Mouse (Mus musculus) forebrain, embryonic 12.5 days (tissue): ENCODE results near the gene Apoe. TPM values are rescaled to one million over a fixed set of nuclear protein-coding genes. Genes with fewer than 3 reads are reported as not detected.
A peak's percentile ranks its signal among the peaks of the same experiment; 100 is the strongest.

ENCODE experiments used
- ATAC-seq: fragments of 200-750 bp; cut with Nextera tagmentation; 2 replicates; pipeline ENCODE4 v1.8.0; 2017; ENCODE audit warnings: moderate TSS enrichment; ENCODE audit not compliant: low FRiP score
- H3K27ac ChIP-seq: fragments of 300-500 bp; sonication (generic); 2 replicates; pipeline ENCODE4 v1.5.1; 2016; ENCODE audit warnings: mild to moderate bottlenecking
- H3K27me3 ChIP-seq: fragments of 300-500 bp; sonication (generic); 2 replicates; pipeline ENCODE4 v1.6.1; 2016; ENCODE audit warnings: mild to moderate bottlenecking
- H3K36me3 ChIP-seq: fragments of 300-500 bp; sonication (generic); replicated peaks from 2 replicates; pipeline ENCODE4 v1.6.1; 2016; ENCODE audit warnings: mild to moderate bottlenecking
- H3K4me1 ChIP-seq: fragments of 300-500 bp; sonication (generic); 2 replicates; pipeline ENCODE4 v1.6.1; 2016
- H3K4me2 ChIP-seq: fragments of 300-500 bp; sonication (generic); 2 replicates; pipeline ENCODE4 v1.6.1; 2016; ENCODE audit warnings: mild to moderate bottlenecking, moderate library complexity
- H3K4me3 ChIP-seq: fragments of 300-500 bp; sonication (generic); replicated peaks from 2 replicates; pipeline ENCODE4 v1.5.1; 2016; ENCODE audit warnings: mild to moderate bottlenecking
- H3K9ac ChIP-seq: fragments of 300-500 bp; sonication (generic); 2 replicates; pipeline ENCODE4 v1.6.1; 2016; ENCODE audit warnings: mild to moderate bottlenecking
- H3K9me3 ChIP-seq: fragments of 300-500 bp; sonication (generic); 2 replicates; pipeline ENCODE4 v1.6.1; 2016
- WGBS: fragments of 180-500 bp; shearing (Covaris S2); methylation state at CpG from one replicate; pipeline ENCODE4 v1.1.7; 2016; 5-methylcytosine and 5-hydroxymethylcytosine counted together
- polyA plus RNA-seq: library from polyadenylated mRNA; unstranded; fragments of >200 nt; fragmentation: Nextera tagmentation; extraction: Ambion mirVana; gene quantifications from 2 replicates; pipeline ENCODE4 v1.2.1, GENCODE M21; 2016

Gene Apoe
- polyA plus RNA-seq: 115 and 128 TPM in 2 replicates

DNA sequence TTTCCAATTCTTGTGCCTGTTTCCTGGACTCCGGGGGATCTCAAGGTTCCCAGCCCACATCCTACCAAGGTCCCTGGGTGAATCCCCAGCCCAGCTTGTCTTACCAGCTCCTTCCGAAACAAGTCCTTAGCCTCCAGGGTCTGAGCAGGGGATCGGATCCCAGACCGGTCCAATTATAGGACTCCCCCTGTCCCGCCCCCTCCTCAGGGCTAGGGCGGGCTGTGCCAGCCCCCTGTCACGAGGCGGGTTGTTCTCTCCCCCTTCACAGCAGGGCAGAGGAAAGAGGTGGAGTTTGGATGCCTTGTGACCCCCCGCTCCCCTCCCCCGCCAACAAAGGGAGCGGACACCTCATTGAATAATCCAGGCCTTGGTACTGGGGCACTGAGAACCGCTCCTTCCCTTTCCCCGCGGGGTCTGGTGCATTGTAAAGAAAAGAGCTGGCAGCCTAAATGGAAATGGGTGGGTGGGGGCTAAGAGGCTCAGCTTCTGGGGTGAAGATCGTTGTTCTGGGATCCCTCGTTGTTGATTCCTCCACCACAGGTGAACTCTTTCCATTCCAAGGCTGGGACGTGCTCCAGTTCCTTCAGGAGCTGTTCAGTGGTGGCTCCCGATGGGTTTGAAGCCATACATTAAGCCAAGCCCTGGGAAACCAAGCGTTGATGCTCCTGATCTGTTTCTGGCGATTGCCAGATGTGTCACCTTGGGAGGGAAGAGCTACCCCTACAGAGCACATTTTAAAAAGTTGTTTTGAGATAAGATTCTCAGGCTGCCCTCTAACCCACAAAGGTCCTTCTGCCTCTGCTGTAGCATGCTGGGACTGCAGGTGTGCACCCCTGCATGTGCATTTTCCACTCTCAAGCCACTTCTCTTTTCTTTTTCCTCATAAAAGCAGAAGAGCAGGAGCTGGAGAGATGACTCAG is at the start of gene Apoe:
TSS of gene Apoe (minus strand) at position 282 of the 920 bp plus-strand sequence.
- peak within 1 kb of the TSS; percentile 64 for H3K4me2 ChIP-seq
- H3K9ac ChIP-seq: peak within 1 kb of the TSS; percentile 50
- H3K36me3 ChIP-seq: peaks cover 34% of the 10 kb centered on the region
- 0 out of 2 replicates have a peak, but pooled peaks cover 6% of the 10 kb centered on the region for H3K9me3 ChIP-seq
- peak within 1 kb of the TSS; percentile 35 for H3K4me3 ChIP-seq
- peaks cover 21% of the 10 kb centered on the region for H3K4me1 ChIP-seq
- 0 out of 2 replicates have a peak, but pooled peaks cover 4% of the 10 kb centered on the region for H3K27me3 ChIP-seq
- 1% methylated on average over 20 of the region's 20 CpGs for WGBS
- peak; percentile 47 for ATAC-seq
- H3K27ac ChIP-seq: peak within 1 kb of the TSS; percentile 27; the same call in 1 of the 2 replicates

DNA sequence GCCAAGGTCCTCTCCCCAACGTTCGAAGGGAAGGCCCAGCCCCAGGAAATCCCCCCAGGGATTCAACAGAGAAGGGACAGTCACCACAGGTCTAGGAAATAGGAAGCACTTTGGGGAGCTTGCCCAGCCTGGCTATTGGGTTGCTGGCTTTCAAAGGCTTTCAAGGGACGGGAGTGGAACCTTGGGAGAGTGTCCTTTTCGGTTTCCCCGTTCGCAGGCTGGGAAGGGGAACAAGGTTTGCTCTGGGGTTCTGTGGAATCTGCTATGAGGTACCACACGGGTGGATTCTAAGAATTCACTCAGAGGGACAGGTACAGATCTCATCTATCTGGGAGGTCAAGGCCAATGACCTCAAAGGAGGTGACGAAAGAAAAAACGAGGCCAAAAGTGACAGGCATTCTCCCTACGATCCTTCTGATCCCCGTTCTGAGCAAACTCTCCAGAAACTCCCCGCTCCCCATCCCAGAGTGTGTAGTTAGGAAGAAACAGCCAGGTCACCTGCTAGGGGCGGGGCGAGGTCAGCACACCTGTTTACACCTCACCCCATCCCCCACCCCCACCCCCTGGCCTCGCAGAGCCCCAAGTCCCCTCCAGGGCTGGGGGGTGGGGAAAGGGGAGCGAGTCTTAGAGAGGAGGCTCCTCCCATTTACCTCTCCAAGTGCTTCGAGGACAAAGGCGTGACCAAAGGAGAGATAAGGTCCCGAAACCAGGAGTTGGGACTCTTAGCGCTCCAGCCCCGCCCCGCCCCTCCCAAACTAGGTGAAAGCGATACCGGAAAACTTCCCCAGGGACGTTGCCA is 48.6 kb upstream of the Apoe start:
- WGBS: 2% methylated on average over 25 of the region's 25 CpGs
- peak overlapping the region; percentile 89 for H3K4me2 ChIP-seq

DNA sequence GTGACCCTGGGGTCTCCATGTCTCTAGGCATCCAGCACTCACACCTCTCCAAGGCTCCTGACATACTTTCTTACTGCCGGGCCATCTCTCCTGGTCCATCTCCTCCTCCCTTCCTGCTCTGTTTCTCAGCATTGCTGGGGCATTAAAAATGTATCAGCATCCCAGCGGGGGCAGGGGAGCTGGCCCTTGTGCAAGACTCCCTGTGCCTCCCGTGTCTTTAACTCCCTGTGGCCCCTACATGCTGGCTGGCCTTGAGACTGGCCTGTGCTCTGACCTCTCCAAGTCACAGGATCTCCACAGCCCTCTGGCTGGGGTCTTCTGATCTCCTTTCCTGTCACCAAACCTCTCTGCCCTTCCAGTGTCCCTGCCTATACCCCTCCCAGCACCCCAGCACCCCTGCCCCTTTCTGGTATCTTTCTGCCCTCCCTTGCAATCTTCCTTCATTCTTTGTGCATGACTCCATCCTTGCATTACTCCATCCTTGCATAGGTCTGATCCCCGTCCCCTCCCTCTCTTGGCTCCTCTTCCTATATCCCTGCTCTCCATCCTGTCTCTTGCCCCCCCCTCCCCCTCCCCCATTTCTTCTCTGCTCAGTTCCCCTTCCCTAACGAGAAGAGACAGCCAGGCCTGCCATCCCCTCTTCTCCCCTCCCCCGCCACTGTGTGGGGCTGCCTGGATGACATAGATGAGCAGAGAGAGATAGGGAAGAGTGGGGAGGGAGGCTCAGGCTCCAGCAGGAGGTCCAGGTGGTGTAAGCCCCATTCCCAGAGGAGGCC is 47.6 kb upstream of the Apoe start:
- Histone ChIP-seq H3K9me3 (no peaks in the 10 kb centered on the region), H3K4me2 (peak overlapping the region; percentile 89), H3K9ac (peak overlapping the region; percentile 27; the same call in 1 of the 2 replicates), H3K27me3 (no peaks in the 10 kb centered on the region), H3K4me3 (0 out of 2 replicates have a peak overlapping the region, but pooled peaks have one; percentile 8), H3K36me3 (peaks cover 11% of the 10 kb centered on the region), H3K4me1 (peaks cover 42% of the 10 kb centered on the region), H3K27ac (no peak overlapping the region)
- 30% methylated on average over 6 of the region's 6 CpGs for WGBS
- ATAC-seq: no peak

More for the DNA sequence above, 48.6 kb upstream of the Apoe start:
- no peak overlapping the region for H3K27ac ChIP-seq
- peaks cover 11% of the 10 kb centered on the region for H3K36me3 ChIP-seq
- H3K9ac ChIP-seq: peak overlapping the region; percentile 80
- peak overlapping the region; percentile 74 for H3K4me3 ChIP-seq
- no peaks in the 10 kb centered on the region for H3K27me3 ChIP-seq
- no peak for ATAC-seq
- H3K4me1 ChIP-seq: peaks cover 36% of the 10 kb centered on the region
- H3K9me3 ChIP-seq: no peaks in the 10 kb centered on the region

DNA sequence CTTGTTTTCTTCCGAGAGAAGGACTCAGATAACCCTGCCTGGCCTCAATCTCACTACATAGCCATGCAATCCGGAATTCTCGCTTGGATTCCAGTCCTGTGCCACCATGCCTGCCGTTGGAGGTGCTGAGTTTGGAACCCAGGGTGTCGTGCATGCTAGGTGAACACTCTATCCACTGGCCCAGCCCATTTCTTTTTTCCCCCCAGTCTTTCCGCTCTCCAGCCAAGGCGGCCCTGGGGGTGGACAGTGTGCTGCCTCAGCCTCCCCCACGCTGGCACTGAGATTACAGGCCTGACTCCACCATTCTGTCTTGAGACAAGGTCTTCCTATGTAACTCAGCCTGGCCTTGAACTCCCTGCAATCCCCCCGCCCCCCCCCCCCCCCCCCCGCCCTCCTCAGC is 47.0 kb upstream of the Apoe start:
- no peak for ATAC-seq
- Histone ChIP-seq H3K9ac (no peak overlapping the region), H3K4me3 (no peak overlapping the region), H3K27ac (no peak overlapping the region), H3K9me3 (no peaks in the 10 kb centered on the region), H3K36me3 (peaks cover 11% of the 10 kb centered on the region), H3K4me1 (peaks cover 46% of the 10 kb centered on the region), H3K27me3 (no peaks in the 10 kb centered on the region), H3K4me2 (no peak overlapping the region)
- 86% methylated on average over 8 of the region's 10 CpGs for WGBS

DNA sequence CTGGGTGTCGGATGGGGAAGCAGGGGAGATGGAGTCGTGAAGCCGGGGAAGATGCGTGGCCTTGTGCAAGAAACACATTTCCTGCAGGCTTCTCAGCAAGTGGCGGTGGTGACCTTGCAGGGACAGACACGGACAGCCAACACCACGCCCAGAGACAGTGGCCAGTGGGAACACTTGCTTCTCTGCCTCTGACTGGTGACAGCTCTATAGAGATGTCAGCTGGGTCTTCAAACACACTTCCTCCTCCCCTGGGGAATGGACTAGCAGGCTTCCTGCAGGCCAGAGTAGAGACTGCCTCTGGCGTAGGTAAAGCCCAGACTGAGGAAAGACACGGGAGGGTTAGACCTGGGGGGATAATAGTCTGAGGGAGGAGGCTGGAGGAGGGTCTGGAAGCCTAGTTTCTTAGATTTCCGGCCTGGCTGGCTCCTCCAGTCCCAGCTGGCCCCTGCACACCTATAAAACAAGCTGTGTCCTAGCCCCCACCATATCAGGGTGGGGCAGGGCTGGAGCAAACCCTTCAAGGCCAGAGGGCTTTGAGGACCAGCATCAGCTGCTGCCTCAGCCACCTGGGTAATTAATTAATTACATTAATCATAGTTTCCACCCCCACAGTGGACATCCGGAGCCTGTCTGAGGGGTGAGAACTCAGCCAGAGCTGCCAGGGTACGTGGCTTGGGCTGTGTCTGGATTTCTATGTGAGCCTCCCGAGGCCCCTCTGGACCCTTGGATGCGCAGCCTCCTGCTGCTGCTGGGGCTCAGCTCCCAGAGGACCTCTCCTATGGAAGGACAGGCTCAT is 45.8 kb upstream of the Apoe start:
- Histone ChIP-seq H3K4me3 (no peak overlapping the region), H3K4me1 (peaks cover 39% of the 10 kb centered on the region), H3K27me3 (no peaks in the 10 kb centered on the region), H3K4me2 (no peak overlapping the region), H3K36me3 (peaks cover 18% of the 10 kb centered on the region), H3K9ac (no peak overlapping the region), H3K27ac (no peak overlapping the region), H3K9me3 (no peaks in the 10 kb centered on the region)
- 80% methylated on average over 14 of the region's 14 CpGs for WGBS
- no peak for ATAC-seq

DNA sequence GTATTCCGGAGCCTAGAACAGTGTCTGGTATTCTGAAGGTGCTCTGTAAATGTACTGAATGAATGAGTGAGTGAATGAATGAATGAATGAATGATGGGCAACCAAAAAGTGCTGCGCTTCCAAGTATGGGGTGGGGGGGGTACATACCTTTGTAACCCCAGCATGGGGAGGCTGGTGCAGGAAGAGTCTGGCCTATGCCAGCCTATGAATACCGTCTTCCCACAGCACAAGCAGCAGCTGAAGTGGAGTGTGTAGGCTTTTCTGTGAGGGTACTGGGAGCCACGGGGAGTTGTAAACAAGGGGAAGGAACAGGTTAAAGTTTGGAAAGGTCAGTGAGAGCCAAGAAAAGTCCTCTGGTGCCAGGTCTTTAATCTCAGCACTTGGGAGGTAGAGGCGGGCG is 44.8 kb upstream of the Apoe start:
- peaks cover 39% of the 10 kb centered on the region for H3K4me1 ChIP-seq
- H3K9ac ChIP-seq: no peak overlapping the region
- no peak for ATAC-seq
- no peak overlapping the region for H3K27ac ChIP-seq
- H3K27me3 ChIP-seq: no peaks in the 10 kb centered on the region
- no peak overlapping the region for H3K4me2 ChIP-seq
- H3K4me3 ChIP-seq: no peak overlapping the region
- 88% methylated on average over 6 of the region's 6 CpGs for WGBS
- H3K36me3 ChIP-seq: peaks cover 18% of the 10 kb centered on the region
- H3K9me3 ChIP-seq: no peaks in the 10 kb centered on the region

DNA sequence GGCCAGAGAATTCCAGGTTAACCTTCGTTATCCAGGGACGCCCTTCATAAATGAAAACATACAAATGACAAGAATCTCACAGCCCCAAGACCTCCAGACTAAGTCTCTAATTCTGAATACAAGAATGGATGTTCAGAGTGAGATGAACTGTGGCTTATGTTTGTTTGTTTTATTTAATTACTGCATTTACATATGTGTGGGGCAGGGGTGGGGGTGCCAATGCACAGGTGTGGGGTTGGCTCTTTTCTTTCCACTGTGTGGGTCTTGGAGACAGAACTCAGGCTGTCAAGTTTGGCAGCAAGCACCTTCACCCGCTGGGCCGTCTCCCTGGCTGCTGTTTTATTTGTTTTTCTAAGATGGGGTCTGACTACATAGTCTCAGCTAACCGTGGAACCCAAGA is 43.5 kb upstream of the Apoe start:
- H3K4me3 ChIP-seq: no peak overlapping the region
- H3K9ac ChIP-seq: no peak overlapping the region
- no peak overlapping the region for H3K4me2 ChIP-seq
- no peaks in the 10 kb centered on the region for H3K9me3 ChIP-seq
- ATAC-seq: no peak
- peaks cover 26% of the 10 kb centered on the region for H3K4me1 ChIP-seq
- no peaks in the 10 kb centered on the region for H3K27me3 ChIP-seq
- WGBS: 67% methylated on average over 5 of the region's 5 CpGs
- no peak overlapping the region for H3K27ac ChIP-seq
- H3K36me3 ChIP-seq: peaks cover 25% of the 10 kb centered on the region

DNA sequence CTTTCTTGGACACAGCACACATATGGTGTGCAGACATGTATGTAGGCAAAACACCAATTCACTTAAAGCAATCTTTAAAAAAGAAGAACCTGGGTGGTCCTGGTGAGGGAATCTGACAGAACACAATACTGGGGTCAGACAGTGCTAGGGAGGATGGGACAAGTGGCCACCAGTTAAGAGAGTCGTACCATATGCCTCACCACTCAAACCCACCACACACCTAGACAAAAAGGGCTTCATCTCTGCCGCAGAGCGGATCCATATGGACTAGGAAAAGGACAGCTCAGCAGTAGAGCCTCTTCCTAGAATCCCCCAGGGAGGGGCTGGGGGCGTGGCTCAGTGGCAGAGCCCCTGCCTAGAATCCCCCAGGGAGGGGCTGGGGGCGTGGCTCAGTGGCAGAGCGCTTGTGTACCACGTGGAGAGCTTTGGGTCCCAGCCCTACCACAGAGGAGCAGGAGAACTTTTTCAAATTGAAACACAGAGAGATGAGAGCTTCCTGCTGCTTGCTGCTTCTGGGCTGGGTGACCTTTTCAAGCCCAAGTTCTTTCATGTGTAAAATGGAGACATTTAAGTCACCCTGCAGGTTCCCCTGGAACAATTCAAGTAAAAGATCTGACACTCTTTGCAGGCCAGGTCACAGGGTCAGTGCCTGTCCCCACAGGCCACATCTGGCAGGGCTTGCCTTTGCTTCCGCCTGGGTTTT is 42.5 kb upstream of the Apoe start:
- Histone ChIP-seq H3K27ac (no peak overlapping the region), H3K4me1 (peaks cover 16% of the 10 kb centered on the region), H3K9me3 (no peaks in the 10 kb centered on the region), H3K36me3 (peaks cover 34% of the 10 kb centered on the region), H3K4me3 (no peak overlapping the region), H3K27me3 (no peaks in the 10 kb centered on the region), H3K9ac (no peak overlapping the region), H3K4me2 (no peak overlapping the region)
- 18% methylated on average over 8 of the region's 8 CpGs for WGBS
- ATAC-seq: 0 out of 2 replicates have a peak, but pooled peaks have one; percentile 24

DNA sequence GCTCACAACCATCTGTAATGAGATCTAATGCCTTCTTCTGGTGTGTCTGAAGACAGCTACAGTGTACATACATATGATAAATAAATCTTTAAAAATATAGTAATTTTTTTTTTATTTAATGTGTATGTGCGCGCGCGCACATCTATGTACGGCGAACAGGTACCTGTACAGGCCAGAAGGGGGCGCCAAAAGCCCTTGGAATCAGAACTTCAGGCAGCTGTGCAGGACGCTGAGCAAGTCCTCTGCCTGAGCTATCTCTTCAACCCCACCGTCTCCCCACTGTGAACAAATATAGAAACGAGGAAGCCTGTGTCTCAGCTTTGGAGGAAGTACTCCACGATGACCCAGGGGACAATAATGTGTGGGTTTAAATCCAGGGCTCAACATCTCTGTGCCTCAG is 41.3 kb upstream of the Apoe start:
- Histone ChIP-seq H3K27ac (no peak overlapping the region), H3K9ac (no peak overlapping the region), H3K27me3 (no peaks in the 10 kb centered on the region), H3K4me2 (no peak overlapping the region), H3K36me3 (peaks cover 39% of the 10 kb centered on the region), H3K4me3 (no peak overlapping the region), H3K9me3 (no peaks in the 10 kb centered on the region), H3K4me1 (peaks cover 13% of the 10 kb centered on the region; the same call in 1 of the 2 replicates)
- no peak for ATAC-seq
- 94% methylated on average over 11 of the region's 11 CpGs for WGBS

DNA sequence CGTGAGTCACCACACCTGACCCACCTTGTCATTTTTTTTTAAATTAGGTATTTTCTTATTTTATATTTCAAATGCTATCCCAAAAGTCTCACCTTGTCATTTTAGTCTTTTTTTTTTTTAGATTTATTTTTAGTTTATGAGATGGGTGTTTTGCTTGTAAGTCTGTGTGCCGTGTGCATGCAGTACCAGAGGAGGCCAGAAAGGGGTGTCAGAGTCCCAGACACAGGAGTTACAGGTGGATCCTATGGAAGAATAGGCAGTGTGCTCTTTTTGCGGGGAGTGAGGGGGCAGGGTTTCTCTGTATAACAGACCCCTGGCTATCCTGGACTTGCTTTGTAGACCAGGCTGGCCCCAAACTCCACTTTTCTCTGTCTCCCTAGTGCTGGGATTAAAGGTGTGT is 39.8 kb upstream of the Apoe start:
- Histone ChIP-seq H3K9me3 (no peaks in the 10 kb centered on the region), H3K4me1 (peaks cover 10% of the 10 kb centered on the region; the same call in 1 of the 2 replicates), H3K27ac (no peak overlapping the region), H3K36me3 (peaks cover 40% of the 10 kb centered on the region), H3K27me3 (no peaks in the 10 kb centered on the region), H3K9ac (no peak overlapping the region), H3K4me3 (no peak overlapping the region), H3K4me2 (no peak overlapping the region)
- WGBS: 94% methylated on average over 3 of the region's 3 CpGs
- ATAC-seq: no peak
